Mouse (Mus musculus): ENCODE data around the gene Tnrc6a. TPM values are rescaled to one million over a fixed set of nuclear protein-coding genes. Genes with fewer than 3 reads are reported as not detected.

Gene Tnrc6a
- polyA plus RNA-seq, 2 experiments from 2014 or later = 41.1 to 119 TPM

DNA sequence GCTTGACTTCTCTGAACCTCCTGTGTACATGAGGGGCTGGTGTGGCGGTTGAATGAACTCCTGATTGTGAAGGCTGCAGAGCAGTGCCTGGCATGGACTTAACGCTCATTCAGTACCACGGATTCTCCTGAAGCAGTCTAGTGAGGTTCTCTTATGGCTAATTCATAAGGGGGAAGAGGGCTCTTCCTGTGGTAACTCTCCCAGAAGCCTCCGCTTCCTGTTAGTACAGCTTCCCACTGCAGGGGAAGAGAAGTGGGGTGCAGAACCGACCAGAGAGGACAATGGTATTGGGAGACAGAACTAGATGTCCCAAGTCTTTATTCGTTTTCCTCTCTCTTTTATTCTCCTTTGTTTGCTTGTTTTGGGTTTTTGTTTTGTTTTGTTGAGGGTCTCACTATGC lies 116.4 kb downstream of the Tnrc6a start:
- no peak for ATAC-seq

DNA sequence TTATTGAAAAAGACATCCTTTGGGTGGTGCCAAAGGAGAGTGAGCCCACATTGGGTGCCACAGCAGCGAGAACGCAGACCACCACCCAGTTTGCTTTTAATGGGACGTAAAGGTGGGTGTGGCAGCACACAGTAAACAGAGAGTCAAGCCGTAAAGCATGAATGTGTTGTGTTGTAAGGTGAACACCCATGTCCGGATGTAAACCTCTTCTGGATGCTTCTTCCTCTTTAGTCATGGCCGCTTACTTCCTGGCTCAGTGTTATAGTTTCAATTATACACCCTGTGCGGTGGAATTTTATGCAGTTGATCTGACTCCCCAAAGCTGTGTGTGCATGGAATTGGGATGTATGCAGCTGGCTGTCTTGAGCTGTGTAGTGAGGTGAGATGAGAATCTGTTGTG lies 118.6 kb downstream of the Tnrc6a start:
- no peak for ATAC-seq

- no peak for ATAC-seq
These were observed 121.1 kb downstream of the Tnrc6a start for GRCm38 (mm10) chr7:123244833-123245232.

Other genes starting within 250 kb of the Tnrc6a start
- 10 to 100 TPM; 47.7 to 47.8 TPM for gene Rbbp6, start 158.2 kb upstream of the Tnrc6a start, polyA plus RNA-seq (2017; shearing (Covaris generic))
- under 1 TPM in 1 of 2 experiments, not detected in 1; 0.54 TPM for gene Slc5a11, start 90.9 kb downstream of the Tnrc6a start, polyA plus RNA-seq (2017; shearing (Covaris generic))
- 10 to 100 TPM; 31.9 to 37.4 TPM for gene Lcmt1, start 245.9 kb downstream of the Tnrc6a start, polyA plus RNA-seq (2017; shearing (Covaris generic))
- 10 to 100 TPM; 17.8 to 24.4 TPM for gene Arhgap17, start 246.0 kb downstream of the Tnrc6a start, polyA plus RNA-seq (2017; shearing (Covaris generic))